Mouse (Mus musculus): ENCODE data around the gene Dph2. TPM values are rescaled to one million over a fixed set of nuclear protein-coding genes. Genes with fewer than 3 reads are reported as not detected.

Dph2 gene
- polyA plus RNA-seq, 1 experiment from 2014 or later = 18.3 TPM

Other genes starting within 250 kb of the Dph2 start
- gene Dmap1, start 209.8 kb downstream of the Dph2 start, polyA plus RNA-seq (2016; fragmentation: Nextera tagmentation; extraction: Ambion mirVana) = 87.0 and 87.5 TPM in 2 replicates
- not detected in 2 replicates for gene Gm12845, start 167.6 kb downstream of the Dph2 start, polyA plus RNA-seq (2016; fragmentation: Nextera tagmentation; extraction: Ambion mirVana)
- gene Klf17, start 126.4 kb downstream of the Dph2 start, polyA plus RNA-seq (2016; fragmentation: Nextera tagmentation; extraction: Ambion mirVana) = not detected in 2 replicates
- gene Slc6a9, start 57.5 kb downstream of the Dph2 start, polyA plus RNA-seq (2016; fragmentation: Nextera tagmentation; extraction: Ambion mirVana) = 14.7 and 16.5 TPM in 2 replicates
- gene Ccdc24, start 19.5 kb downstream of the Dph2 start, polyA plus RNA-seq (2016; fragmentation: Nextera tagmentation; extraction: Ambion mirVana) = 2.2 and 2.7 TPM in 2 replicates
- 36.4 and 39.8 TPM in 2 replicates for gene B4galt2, start 8.5 kb downstream of the Dph2 start, polyA plus RNA-seq (2016; fragmentation: Nextera tagmentation; extraction: Ambion mirVana)
- gene Atp6v0b, start 4.7 kb downstream of the Dph2 start, polyA plus RNA-seq (2016; fragmentation: Nextera tagmentation; extraction: Ambion mirVana) = 160 and 175 TPM in 2 replicates
- 40.3 and 48.1 TPM in 2 replicates for gene Ipo13, start 23.0 kb upstream of the Dph2 start, polyA plus RNA-seq (2016; fragmentation: Nextera tagmentation; extraction: Ambion mirVana)
- 16.4 and 16.8 TPM in 2 replicates for gene Artn, start 37.7 kb upstream of the Dph2 start, polyA plus RNA-seq (2016; fragmentation: Nextera tagmentation; extraction: Ambion mirVana)
- gene St3gal3, start 242.9 kb upstream of the Dph2 start, polyA plus RNA-seq (2016; fragmentation: Nextera tagmentation; extraction: Ambion mirVana) = 8.9 and 12.1 TPM in 2 replicates